23 mouse cellular contexts compared by ENCODE assay signal in genomic region chr14:77882669-77883068, GRCm38 (mm10). TPM values are rescaled to one million over a fixed set of nuclear protein-coding genes. Genes with fewer than 3 reads are reported as not detected.
DNase-seq lines count a peak whose midpoint lies in the region; ATAC-seq lines count a peak whose summit lies in the region.
"Had no signal": no experiment of that assay in that cellular context is flagged by ENCODE, and none has a peak within 500 bp of the region (broad histone marks: within the 10 kb centered on the region; RNA-seq: fewer than 3 reads in every experiment).

No protein-coding gene starts in this region.

- H3K36me3 ChIP-seq in forebrain, embryonic 14.5 days (ENCODE audit: control insufficient read depth, insufficient read depth, low read length), result no peaks in the 10 kb centered on the region
- H3K36me3 ChIP-seq in forebrain, embryonic 11.5 days (ENCODE audit: control insufficient read depth, insufficient read depth, low read length), result no peaks in the 10 kb centered on the region
- no peaks in the 10 kb centered on the region for H3K36me3 ChIP-seq in midbrain, embryonic 14.5 days (ENCODE audit: control insufficient read depth, insufficient read depth, low read length)
- no peaks in the 10 kb centered on the region for H3K36me3 ChIP-seq in midbrain, embryonic 15.5 days (replicated peaks)
- H3K36me3 ChIP-seq: embryonic facial prominence, embryonic 12.5 days; limb, embryonic 10.5 days; liver, embryonic 12.5 days; stomach, embryonic 15.5 days had no signal

- 34% methylated on average over 6 of the region's 6 CpGs for WGBS in forebrain, embryonic 14.5 days
- WGBS in forebrain, embryonic 11.5 days, result 73% methylated on average over 6 of the region's 6 CpGs
- 50% methylated on average over 6 of the region's 6 CpGs for WGBS in midbrain, embryonic 14.5 days
- 48% methylated on average over 6 of the region's 6 CpGs for WGBS in midbrain, embryonic 15.5 days

- no peaks in the 10 kb centered on the region for H3K27me3 ChIP-seq in forebrain, embryonic 14.5 days (replicated peaks; ENCODE audit: control insufficient read depth, insufficient read depth, low read length)
- H3K27me3 ChIP-seq in forebrain, embryonic 11.5 days (ENCODE audit: control insufficient read depth, insufficient read depth, low read length), result no peaks in the 10 kb centered on the region
- no peaks in the 10 kb centered on the region for H3K27me3 ChIP-seq in midbrain, embryonic 14.5 days (ENCODE audit: control insufficient read depth, insufficient read depth, low read length)
- H3K27me3 ChIP-seq in midbrain, embryonic 15.5 days (replicated peaks), result no peaks in the 10 kb centered on the region
- H3K27me3 ChIP-seq: embryonic facial prominence, embryonic 12.5 days; liver, embryonic 12.5 days; stomach, embryonic 15.5 days had no signal

- H3K4me3 ChIP-seq in forebrain, embryonic 14.5 days (ENCODE audit: low read depth, low read length), result no peak overlapping the region
- no peak overlapping the region for H3K4me3 ChIP-seq in forebrain, embryonic 11.5 days (ENCODE audit: low read depth, low read length)
- no peak overlapping the region for H3K4me3 ChIP-seq in midbrain, embryonic 14.5 days (replicated peaks; ENCODE audit: low read depth, low read length)
- H3K4me3 ChIP-seq in midbrain, embryonic 15.5 days, result no peak overlapping the region
- H3K4me3 ChIP-seq: embryonic facial prominence, embryonic 12.5 days; limb, embryonic 10.5 days; liver, embryonic 12.5 days; stomach, embryonic 15.5 days had no signal

- no peak overlapping the region for H3K27ac ChIP-seq in forebrain, embryonic 14.5 days (ENCODE audit: low read depth, low read length)
- no peak overlapping the region for H3K27ac ChIP-seq in forebrain, embryonic 11.5 days (ENCODE audit: low read depth, low read length)
- 0 out of 2 replicates have a peak overlapping the region, but pooled peaks have one; percentile 20 for H3K27ac ChIP-seq in midbrain, embryonic 14.5 days (replicated peaks; ENCODE audit: low read depth, low read length)
- no peak overlapping the region for H3K27ac ChIP-seq in midbrain, embryonic 15.5 days
- H3K27ac ChIP-seq: embryonic facial prominence, embryonic 12.5 days; limb, embryonic 10.5 days; liver, embryonic 12.5 days; stomach, embryonic 15.5 days had no signal

- intact Hi-C loops in heart, postnatal 25 days (cut with DNase I), result no loop called here

- peaks cover 2% of the 10 kb centered on the region; the same call in 1 of the 2 replicates for H3K4me1 ChIP-seq in forebrain, embryonic 14.5 days (ENCODE audit: control insufficient read depth, insufficient read depth, low read length)
- no peaks in the 10 kb centered on the region for H3K4me1 ChIP-seq in forebrain, embryonic 11.5 days (replicated peaks; ENCODE audit: control insufficient read depth, insufficient read depth, low read length)
- no peaks in the 10 kb centered on the region for H3K4me1 ChIP-seq in midbrain, embryonic 14.5 days (ENCODE audit: control insufficient read depth, insufficient read depth, low read length)
- H3K4me1 ChIP-seq in midbrain, embryonic 15.5 days, result no peaks in the 10 kb centered on the region
- H3K4me1 ChIP-seq: embryonic facial prominence, embryonic 12.5 days; limb, embryonic 10.5 days; liver, embryonic 12.5 days; stomach, embryonic 15.5 days had no signal

- ATAC-seq in forebrain, embryonic 14.5 days, result peak; percentile 67
- no peak for ATAC-seq in forebrain, embryonic 11.5 days (replicated peaks; ENCODE audit: low FRiP score)
- ATAC-seq in midbrain, embryonic 14.5 days (ENCODE audit: low FRiP score, low TSS enrichment), result no peak
- no peak; the same call in 1 of the 2 replicates for ATAC-seq in midbrain, embryonic 15.5 days (replicated peaks)
- ATAC-seq: liver, embryonic 12.5 days had no signal

- DNase-seq in forebrain, embryonic 14.5 days (ENCODE audit: low spot score), result peak; percentile 83
- no peak for DNase-seq in forebrain, embryonic 11.5 days (ENCODE audit: low spot score)
- peak; percentile 62 for DNase-seq in midbrain, embryonic 14.5 days
- peak; percentile 35 for DNase-seq in cerebellum, adult 9-10 months
- peak; percentile 13 to 18 for DNase-seq in layer of hippocampus, postnatal 36 days
- DNase-seq in gastrocnemius, postnatal 10 days, result no peak
- no peak for DNase-seq in heart, postnatal 25 days (ENCODE audit: low spot score)
- DNase-seq: B cell, adult 2 months; heart, postnatal 14 days; kidney, adult 18-20 months; kidney, postnatal 14 days; lung, embryonic 14.5 days; lung, postnatal 4 days; right cerebral cortex, adult 18-20 months; spleen, adult 18-20 months; thymus, adult 2 months had no signal

- H3K4me2 ChIP-seq in forebrain, embryonic 14.5 days (ENCODE audit: low read length), result no peak overlapping the region
- no peak overlapping the region for H3K4me2 ChIP-seq in forebrain, embryonic 11.5 days (ENCODE audit: low read depth, low read length, severe bottlenecking)
- no peak overlapping the region for H3K4me2 ChIP-seq in midbrain, embryonic 14.5 days (ENCODE audit: low read length)
- no peak overlapping the region for H3K4me2 ChIP-seq in midbrain, embryonic 15.5 days
- H3K4me2 ChIP-seq: embryonic facial prominence, embryonic 12.5 days; heart, embryonic 11.5 days; liver, embryonic 12.5 days; lung, embryonic 14.5 days; midbrain, embryonic 11.5 days; stomach, embryonic 15.5 days had no signal

- H3K9ac ChIP-seq in forebrain, embryonic 14.5 days (ENCODE audit: low read length), result no peak overlapping the region
- no peak overlapping the region for H3K9ac ChIP-seq in forebrain, embryonic 11.5 days (ENCODE audit: low read length)
- H3K9ac ChIP-seq in midbrain, embryonic 14.5 days (replicated peaks; ENCODE audit: low read length), result no peak overlapping the region
- no peak overlapping the region for H3K9ac ChIP-seq in midbrain, embryonic 15.5 days
- H3K9ac ChIP-seq: embryonic facial prominence, embryonic 12.5 days; liver, embryonic 12.5 days; lung, embryonic 14.5 days; stomach, embryonic 15.5 days had no signal

- no peaks in the 10 kb centered on the region for H3K9me3 ChIP-seq in forebrain, embryonic 14.5 days (replicated peaks; ENCODE audit: control insufficient read depth, low read length)
- H3K9me3 ChIP-seq in forebrain, embryonic 11.5 days (ENCODE audit: control insufficient read depth, low read length), result no peaks in the 10 kb centered on the region
- H3K9me3 ChIP-seq in midbrain, embryonic 14.5 days (ENCODE audit: control insufficient read depth, low read length), result 0 out of 2 replicates have a peak, but pooled peaks cover 2% of the 10 kb centered on the region
- no peaks in the 10 kb centered on the region for H3K9me3 ChIP-seq in midbrain, embryonic 15.5 days
- H3K9me3 ChIP-seq: embryonic facial prominence, embryonic 12.5 days; limb, embryonic 10.5 days; liver, embryonic 12.5 days; stomach, embryonic 15.5 days had no signal

RNA-seq across cellular contexts. Expression of gene Dnajc15, which starts 7.7 kb away (rescaled TPM):
- 68.3 and 100 TPM in 2 replicates for polyA plus RNA-seq in forebrain, embryonic 14.5 days (2014; fragmentation: Nextera tagmentation; extraction: Ambion mirVana)
- polyA plus RNA-seq in forebrain, embryonic 11.5 days (2014; fragmentation: Nextera tagmentation; extraction: Ambion mirVana), result 106 and 107 TPM in 2 replicates
- 87.6 and 101 TPM in 2 replicates for polyA plus RNA-seq in midbrain, embryonic 14.5 days (2014; fragmentation: Nextera tagmentation; extraction: Ambion mirVana)
- polyA plus RNA-seq in midbrain, embryonic 15.5 days (2015; fragmentation: Nextera tagmentation; extraction: Ambion mirVana), result 76.2 and 76.4 TPM in 2 replicates
- total RNA-seq in layer of hippocampus, postnatal 36 days (2021), result 10 to 100 TPM; 64.1 to 67.2 TPM
- total RNA-seq in gastrocnemius, postnatal 10 days (2021), result 100 to 1,000 TPM in 1 of 2 experiments, 10 to 100 TPM in 1; 99.9 to 101 TPM
- 100 to 1,000 TPM; 277 to 290 TPM for total RNA-seq in heart, postnatal 25 days (2021)

RNA-seq across cellular contexts. Expression of gene Epsti1, which starts 21.4 kb away (rescaled TPM):
- polyA plus RNA-seq in forebrain, embryonic 14.5 days (2014; fragmentation: Nextera tagmentation; extraction: Ambion mirVana), result 0.33 and 0.45 TPM in 2 replicates
- polyA plus RNA-seq in forebrain, embryonic 11.5 days (2014; fragmentation: Nextera tagmentation; extraction: Ambion mirVana), result 0.16 and 0.19 TPM in 2 replicates
- 1.5 TPM in 1 of 2 replicates, not detected in the other for polyA plus RNA-seq in midbrain, embryonic 14.5 days (2014; fragmentation: Nextera tagmentation; extraction: Ambion mirVana)
- 0.40 and 0.59 TPM in 2 replicates for polyA plus RNA-seq in midbrain, embryonic 15.5 days (2015; fragmentation: Nextera tagmentation; extraction: Ambion mirVana)
- under 1 TPM in 1 of 2 experiments, not detected in 1; 0.25 TPM for total RNA-seq in layer of hippocampus, postnatal 36 days (2021)
- under 1 TPM; 0.49 to 0.63 TPM for total RNA-seq in gastrocnemius, postnatal 10 days (2021)
- total RNA-seq in heart, postnatal 25 days (2021), result under 1 TPM; 0.52 to 0.81 TPM

Comparison
In these comparisons a context has a peak if more than half of its experiments do, and no peak if none do; other contexts are left out.
1. DNase-seq: peak in forebrain, embryonic 14.5 days (single experiment), midbrain, embryonic 14.5 days (single experiment), cerebellum, adult 9-10 months (single experiment) and layer of hippocampus, postnatal 36 days (2 of 2); none in forebrain, embryonic 11.5 days (single experiment), gastrocnemius, postnatal 10 days (single experiment) and heart, postnatal 25 days (single experiment).